Mouse (Mus musculus): ENCODE results near the gene Spsb1.

The Spsb1 gene

GRCm38 (mm10) chr4:149889851-149890250, 65.0 kb downstream of the Spsb1 start:
- in situ Hi-C loops (cut with MboI, MseI), result loop anchor here in 1 of 2 experiments (5.0 kb wide), 1 partner anchor 73 kb away; no protein-coding TSS in a partner anchor

- in situ Hi-C loops (cut with MboI, MseI), result no loop called here
These were observed 65.9 kb downstream of the Spsb1 start for GRCm38 (mm10) chr4:149888736-149889470.

- in situ Hi-C loops (cut with MboI, MseI), result no loop called here
These were observed 66.7 kb downstream of the Spsb1 start for GRCm38 (mm10) chr4:149888156-149888555.

DNA sequence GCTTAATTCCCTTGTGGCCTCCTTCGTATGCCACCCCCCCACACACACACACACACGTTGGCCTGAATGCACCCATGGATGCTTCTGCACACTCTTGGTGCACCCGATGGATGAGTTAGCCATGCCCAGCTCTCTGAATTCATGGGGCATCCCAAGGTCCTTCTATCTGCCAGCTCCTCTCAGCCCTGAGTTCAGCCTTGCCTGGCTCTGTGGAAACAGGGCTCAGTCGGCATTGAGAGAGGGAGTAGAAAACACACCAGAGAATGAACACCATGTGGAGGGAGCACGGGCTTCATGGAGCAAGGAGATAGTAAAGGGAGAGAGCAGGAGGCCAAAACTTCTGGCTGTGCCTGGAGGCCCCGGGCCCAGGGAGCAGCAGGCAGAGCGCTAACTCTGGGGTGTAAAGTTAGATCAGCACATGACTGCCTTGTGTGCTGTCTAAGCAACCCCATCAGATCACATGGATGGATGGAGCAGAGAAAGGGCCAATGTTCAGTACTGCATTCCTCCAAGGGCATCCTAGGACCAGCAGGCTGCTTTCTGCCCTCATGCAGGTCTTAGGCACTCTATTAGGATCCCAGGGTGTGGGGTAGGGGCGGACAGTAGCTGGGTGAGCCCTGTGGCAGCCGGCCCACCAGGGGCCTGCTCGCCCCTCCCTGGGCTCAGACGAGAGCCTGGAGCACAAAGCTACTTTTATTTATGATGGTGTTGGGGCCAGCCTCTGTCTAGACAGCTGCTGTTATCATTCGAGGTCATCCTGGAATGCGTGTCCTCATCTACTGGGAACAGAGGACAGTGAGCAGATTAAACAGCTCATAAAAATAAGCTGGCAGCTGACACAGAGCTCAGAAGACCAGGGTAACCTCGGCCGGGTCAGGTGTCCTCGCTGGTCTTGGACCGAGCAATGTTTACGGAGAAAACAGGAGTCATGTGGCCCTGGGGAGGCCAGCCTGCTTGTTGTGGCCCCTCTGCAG, 68.3 kb downstream of the Spsb1 start:
- in situ Hi-C loops (cut with MboI, MseI), result no loop called here

- in situ Hi-C loops (cut with MboI, MseI), result no loop called here
These were observed 70.9 kb downstream of the Spsb1 start for GRCm38 (mm10) chr4:149883990-149884389.

- in situ Hi-C loops (cut with MboI, MseI), result no loop called here
These were observed 72.5 kb downstream of the Spsb1 start for GRCm38 (mm10) chr4:149882139-149882916.

DNA sequence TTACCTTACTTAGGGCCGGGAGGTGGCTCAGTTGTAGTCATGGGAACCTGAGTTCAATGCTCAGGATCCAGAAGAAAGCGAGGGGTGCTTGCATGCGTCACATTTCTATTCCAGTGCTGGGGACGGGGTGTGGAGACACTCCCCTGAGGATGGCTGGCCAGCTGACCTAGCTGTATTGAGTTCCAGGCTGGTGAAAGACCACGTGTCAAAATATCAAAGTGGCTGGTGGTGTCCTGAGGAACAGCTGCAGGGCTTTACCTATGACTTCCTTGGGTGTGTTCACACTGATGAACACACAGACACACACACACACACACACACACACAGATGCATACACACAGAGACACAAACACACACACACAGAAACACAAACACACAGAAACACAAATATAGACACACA, 73.9 kb downstream of the Spsb1 start:
- in situ Hi-C loops (cut with MboI, MseI), result no loop called here

GRCm38 (mm10) chr4:149879980-149880379, 74.9 kb downstream of the Spsb1 start:
- in situ Hi-C loops (cut with MboI, MseI), result loop anchor here in 1 of 2 experiments (5.0 kb wide), 1 partner anchor 72 kb away; no protein-coding TSS in a partner anchor

DNA sequence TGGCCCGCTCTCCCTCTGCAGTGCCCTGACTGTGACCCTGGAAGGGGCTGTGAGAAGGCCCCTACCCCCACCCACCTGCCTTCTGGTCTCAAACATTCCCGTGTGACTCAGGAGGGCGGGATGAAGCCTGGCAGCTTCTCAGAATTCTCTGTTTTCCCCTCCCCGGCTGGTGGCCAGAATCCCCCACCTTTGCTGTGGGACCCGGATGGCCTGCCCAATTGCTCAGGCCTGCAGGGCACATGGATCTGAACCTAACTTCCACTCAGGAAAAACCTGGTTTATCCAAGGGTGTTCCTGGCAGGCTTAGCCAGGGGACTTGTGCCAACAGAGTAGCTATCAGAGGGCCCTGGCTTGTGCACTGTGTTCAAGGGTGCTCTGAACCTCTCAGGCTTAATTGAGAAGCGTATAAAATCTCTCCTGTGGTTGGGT, 76.8 kb downstream of the Spsb1 start:
- in situ Hi-C loops (cut with MboI, MseI), result loop anchor here in 1 of 2 experiments (5.0 kb wide), 1 partner anchor 74 kb away; no protein-coding TSS in a partner anchor

DNA sequence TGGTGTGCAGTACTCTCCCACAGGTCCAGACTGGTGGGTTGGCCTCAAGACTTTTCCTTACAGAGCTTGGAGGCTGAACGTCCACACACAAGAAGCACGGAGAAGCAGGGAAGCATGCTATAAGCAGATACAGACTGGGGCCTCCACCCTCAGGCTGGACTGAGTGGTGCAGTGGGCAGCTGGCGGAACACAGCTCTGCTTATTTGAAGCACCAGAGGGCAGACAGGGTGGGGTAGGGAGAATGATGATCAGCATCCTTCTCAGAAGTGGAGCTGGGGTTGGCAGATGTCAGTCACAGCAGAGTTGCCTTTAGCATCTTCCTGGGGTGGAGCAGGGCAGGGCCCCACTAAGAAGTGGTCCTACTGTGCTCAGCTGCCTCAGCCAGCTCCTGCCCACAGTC, 77.6 kb downstream of the Spsb1 start:
- in situ Hi-C loops (cut with MboI, MseI), result loop anchor here in 1 of 2 experiments (5.0 kb wide), 1 partner anchor 75 kb away; no protein-coding TSS in a partner anchor

DNA sequence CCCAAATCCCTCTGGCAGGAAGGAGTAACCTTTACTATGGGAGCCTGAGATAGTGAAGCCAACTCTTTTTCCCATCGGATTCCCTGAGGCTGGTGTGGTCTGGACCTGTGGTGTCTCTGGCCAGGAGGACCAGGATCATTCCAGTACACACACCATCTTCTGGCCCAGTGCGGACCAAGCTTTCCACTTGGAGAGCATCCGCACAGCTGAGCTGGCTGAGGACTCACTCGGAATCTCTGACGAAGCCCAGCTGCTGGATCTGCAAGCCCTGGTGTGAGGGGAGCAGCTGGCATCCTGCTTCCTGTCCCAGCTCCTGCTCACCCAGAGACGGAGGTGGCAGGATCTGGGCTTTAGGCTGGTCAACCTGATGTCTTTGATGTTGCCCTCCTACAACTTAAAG, 78.1 kb downstream of the Spsb1 start:
- in situ Hi-C loops (cut with MboI, MseI), result loop anchor here in 1 of 2 experiments (5.0 kb wide), 1 partner anchor 76 kb away; no protein-coding TSS in a partner anchor

DNA sequence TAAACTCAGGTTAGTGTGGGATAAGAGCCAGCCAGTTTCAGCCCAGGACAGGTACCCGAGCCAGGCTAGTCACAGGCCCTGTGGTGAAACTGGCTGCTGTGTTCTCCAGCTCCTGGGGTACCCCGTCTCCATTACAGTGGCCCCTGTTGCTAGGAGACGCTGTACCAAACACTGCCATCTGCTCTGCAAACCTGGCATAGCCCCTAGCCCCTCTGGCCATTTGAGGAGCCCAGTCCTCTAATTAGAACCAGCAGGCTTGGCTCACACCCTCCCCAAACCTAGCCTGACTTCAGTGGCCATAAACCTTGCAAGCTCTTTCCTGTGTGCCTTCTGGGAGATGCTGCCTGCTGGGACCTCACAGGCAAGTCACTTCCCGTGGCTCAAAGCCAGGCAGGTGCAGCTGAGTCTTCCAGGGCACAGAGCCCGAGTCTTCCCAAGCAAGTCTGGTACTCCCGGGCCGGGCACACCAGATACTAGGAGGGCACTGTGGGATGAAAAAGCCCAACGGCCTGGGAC, 78.8 kb downstream of the Spsb1 start:
- in situ Hi-C loops (cut with MboI, MseI), result loop anchor here in 1 of 2 experiments (5.0 kb wide), 1 partner anchor 76 kb away; no protein-coding TSS in a partner anchor

GRCm38 (mm10) chr4:149875296-149875695, 79.5 kb downstream of the Spsb1 start:
- in situ Hi-C loops (cut with MboI, MseI), result loop anchor here in 1 of 2 experiments (5.0 kb wide), 1 partner anchor 77 kb away; no protein-coding TSS in a partner anchor

GRCm38 (mm10) chr4:149872236-149872635, 82.6 kb downstream of the Spsb1 start:
- in situ Hi-C loops (cut with MboI, MseI), result no loop called here

GRCm38 (mm10) chr4:149871582-149871981, 83.3 kb downstream of the Spsb1 start:
- in situ Hi-C loops (cut with MboI, MseI), result no loop called here

GRCm38 (mm10) chr4:149871014-149871413, 83.8 kb downstream of the Spsb1 start:
- in situ Hi-C loops (cut with MboI, MseI), result no loop called here

DNA sequence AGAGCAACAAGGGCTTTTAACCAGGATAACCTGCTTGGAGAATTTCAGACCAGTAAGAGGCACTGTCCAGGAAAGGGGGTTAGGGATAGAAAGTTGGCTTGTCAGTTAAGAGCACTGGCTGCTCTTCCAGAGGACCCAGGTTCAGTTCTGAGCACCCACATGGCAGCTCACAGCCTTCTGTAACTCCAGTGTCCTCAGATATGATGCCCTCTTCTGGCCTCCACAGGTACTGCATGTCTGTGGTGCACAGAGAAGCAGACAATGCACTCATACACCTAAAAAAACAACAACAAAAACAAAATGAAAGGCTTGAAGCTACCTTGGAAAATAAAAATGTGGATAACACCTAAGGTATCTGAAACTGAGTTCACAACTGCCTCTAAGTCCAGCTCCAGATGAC, 84.4 kb downstream of the Spsb1 start:
- in situ Hi-C loops (cut with MboI, MseI), result no loop called here

DNA sequence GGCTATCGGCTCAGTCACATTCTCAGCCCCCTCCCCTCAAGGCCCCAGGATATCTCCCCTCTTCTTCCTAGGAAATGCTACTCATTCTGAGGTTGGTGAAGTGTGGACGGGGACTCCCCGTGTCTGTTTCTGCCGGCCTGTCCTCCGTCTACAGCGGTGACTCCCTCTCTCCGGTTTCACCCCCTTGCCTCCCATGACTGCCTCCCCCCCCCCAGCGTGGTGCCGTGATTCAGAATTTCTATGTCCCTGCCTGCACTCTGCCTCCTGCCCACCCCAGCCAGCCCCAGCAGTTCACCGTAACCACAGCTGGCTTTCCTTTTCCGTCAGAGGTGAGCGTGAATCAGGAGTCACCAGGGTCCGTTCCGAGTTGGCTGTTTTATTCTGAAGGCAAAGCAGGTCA, 86.1 kb downstream of the Spsb1 start:
- in situ Hi-C loops (cut with MboI, MseI), result no loop called here

DNA sequence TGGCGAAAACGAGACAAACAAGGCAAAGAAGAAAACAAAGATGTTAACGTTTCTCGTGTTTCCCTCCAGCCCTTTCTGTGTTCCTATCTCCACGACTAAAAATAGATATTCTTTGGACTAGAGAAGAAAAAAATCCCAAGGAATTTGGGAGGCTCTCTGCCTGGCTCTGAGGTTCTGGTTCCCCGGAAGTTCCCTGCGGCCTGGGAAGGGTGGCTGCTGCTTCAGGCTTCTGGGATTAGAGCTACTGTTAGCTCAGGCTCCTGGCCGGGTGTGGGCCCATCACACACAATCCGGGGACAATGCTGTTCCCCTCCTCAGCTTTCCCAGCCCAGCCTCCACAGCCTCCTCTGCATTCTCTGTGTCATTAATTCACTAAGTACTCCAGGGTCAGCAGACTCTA, 86.8 kb downstream of the Spsb1 start:
- in situ Hi-C loops (cut with MboI, MseI), result no loop called here

GRCm38 (mm10) chr4:149867351-149867750, 87.5 kb downstream of the Spsb1 start:
- in situ Hi-C loops (cut with MboI, MseI), result no loop called here

GRCm38 (mm10) chr4:149864395-149864794, 90.4 kb downstream of the Spsb1 start:
- in situ Hi-C loops (cut with MboI, MseI), result no loop called here

All from T-helper 17 cell (primary cell).